Mouse (Mus musculus) neural tube, embryonic 12.5 days (tissue): ENCODE measurements around the gene Orai3. TPM values are rescaled to one million over a fixed set of nuclear protein-coding genes. Genes with fewer than 3 reads are reported as not detected.
A peak's percentile ranks its signal among the peaks of the same experiment; 100 is the strongest.
"Not testable (repeated sequence)": the region's sequence is repeated elsewhere in the genome, so short reads cannot be mapped to it uniquely, and the experiment has no call there.

Source experiments
- ATAC-seq: fragments of 200-750 bp; cut with Nextera tagmentation; 2 replicates; pipeline ENCODE4 v1.8.0; 2017; ENCODE audit warnings: low read depth, mild to moderate bottlenecking, moderate TSS enrichment, moderate library complexity; ENCODE audit not compliant: low FRiP score
- H3K27ac ChIP-seq: fragments of 300-500 bp; sonication (generic); 2 replicates; pipeline ENCODE4 v1.5.1; 2016
- H3K27me3 ChIP-seq: fragments of 300-500 bp; sonication (generic); replicated peaks from 2 replicates; pipeline ENCODE4 v1.6.1; 2016; ENCODE audit warnings: mild to moderate bottlenecking
- H3K36me3 ChIP-seq: fragments of 300-500 bp; sonication (generic); 2 replicates; pipeline ENCODE4 v1.6.1; 2016; ENCODE audit warnings: mild to moderate bottlenecking
- H3K4me1 ChIP-seq: fragments of 300-500 bp; sonication (generic); 2 replicates; pipeline ENCODE4 v1.6.1; 2016
- H3K4me2 ChIP-seq: fragments of 300-500 bp; sonication (generic); replicated peaks from 2 replicates; pipeline ENCODE4 v1.6.1; 2016; ENCODE audit warnings: mild to moderate bottlenecking
- H3K4me3 ChIP-seq: fragments of 300-500 bp; sonication (generic); 2 replicates; pipeline ENCODE4 v1.5.1; 2016
- H3K9ac ChIP-seq: fragments of 300-500 bp; sonication (generic); 2 replicates; pipeline ENCODE4 v1.6.1; 2016; ENCODE audit warnings: mild to moderate bottlenecking
- H3K9me3 ChIP-seq: fragments of 300-500 bp; sonication (generic); 2 replicates; pipeline ENCODE4 v1.6.1; 2016; ENCODE audit warnings: mild to moderate bottlenecking
- WGBS: fragments of 180-500 bp; shearing (Covaris S2); methylation state at CpG from one replicate; pipeline ENCODE4 v1.1.7; 2016; 5-methylcytosine and 5-hydroxymethylcytosine counted together
- polyA plus RNA-seq: library from polyadenylated mRNA; unstranded; fragments of >200 nt; fragmentation: Nextera tagmentation; extraction: Ambion mirVana; gene quantifications from 2 replicates; pipeline ENCODE4 v1.2.1, GENCODE M21; 2016

Orai3 gene
- polyA plus RNA-seq, 1 experiment from 2014 or later: 7.9 TPM

DNA sequence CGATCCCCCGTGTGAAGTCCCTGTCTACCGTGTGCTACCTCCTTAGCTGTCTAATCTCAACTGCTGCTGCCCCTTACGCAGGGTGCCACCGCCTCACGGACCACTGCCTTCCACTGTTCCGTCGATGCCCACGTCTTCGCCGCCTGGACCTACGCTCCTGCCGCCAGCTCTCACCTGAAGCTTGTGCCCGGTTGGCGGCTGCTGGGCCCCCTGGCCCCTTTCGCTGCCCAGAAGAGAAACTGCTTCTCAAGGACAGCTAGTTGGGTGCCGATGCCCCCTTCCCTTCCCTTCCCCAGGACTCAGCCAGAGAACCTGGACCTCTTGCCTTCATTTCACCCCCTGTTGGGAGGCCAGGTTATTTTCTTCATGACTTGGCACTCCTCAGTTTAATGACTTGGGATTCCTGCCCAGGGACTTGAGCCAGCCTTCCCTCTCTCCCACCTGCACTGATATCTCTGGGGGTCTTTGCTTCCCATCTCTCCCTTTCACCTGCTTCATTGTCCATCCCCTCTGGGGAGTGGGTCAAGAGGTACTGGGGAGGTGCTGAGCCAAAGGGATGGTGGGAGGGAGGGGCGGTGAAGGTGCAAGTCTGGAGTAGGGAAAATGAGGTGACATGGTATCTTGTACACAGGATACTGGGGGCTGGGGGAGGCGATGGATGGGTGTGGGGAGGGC, 1.8 kb upstream of the Orai3 start:
- peaks cover 53% of the 10 kb centered on the region for H3K36me3 ChIP-seq

DNA sequence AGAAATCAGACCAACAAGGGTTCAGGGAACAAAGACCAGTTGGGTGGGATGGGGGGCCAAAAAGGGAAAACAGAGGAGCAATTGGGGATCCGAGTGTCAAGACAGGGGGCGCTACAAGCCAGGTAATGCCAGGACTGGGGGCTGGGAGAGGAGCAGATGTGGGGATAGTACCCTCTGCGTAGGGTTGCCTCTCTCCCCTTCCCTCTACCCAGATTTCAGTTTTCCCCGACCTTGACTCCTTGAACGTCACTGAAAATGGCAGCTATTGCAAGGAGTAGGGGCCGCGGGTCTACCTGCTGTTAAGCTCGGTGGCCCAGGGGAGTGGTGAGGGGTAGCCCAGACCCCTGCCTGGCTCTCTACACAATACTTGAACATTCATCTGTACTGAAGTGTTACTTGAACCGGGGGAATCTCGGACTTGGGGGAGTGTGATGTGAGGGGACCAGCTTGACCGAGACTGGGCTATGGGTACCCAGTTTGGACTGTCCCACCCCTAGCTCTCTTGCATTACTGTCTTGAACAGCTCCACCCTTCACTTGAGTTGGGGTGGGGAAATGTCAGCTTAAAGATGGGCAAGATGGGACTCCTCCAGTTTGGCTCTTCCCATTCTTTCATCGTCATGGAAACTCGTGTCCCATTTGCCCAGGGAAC, 1.1 kb upstream of the Orai3 start:
- peak overlapping the region; percentile 73 for H3K4me2 ChIP-seq
- no peak overlapping the region for H3K9ac ChIP-seq
- peaks cover 49% of the 10 kb centered on the region for H3K36me3 ChIP-seq
- no peak overlapping the region for H3K4me3 ChIP-seq
- H3K4me1 ChIP-seq: peaks cover 25% of the 10 kb centered on the region
- WGBS: 46% methylated on average over 13 of the region's 13 CpGs
- no peaks in the 10 kb centered on the region for H3K9me3 ChIP-seq
- no peak overlapping the region for H3K27ac ChIP-seq
- H3K27me3 ChIP-seq: no peaks in the 10 kb centered on the region
- ATAC-seq: peak; percentile 43

More for the DNA sequence above, 1.8 kb upstream of the Orai3 start:
- no peaks in the 10 kb centered on the region for H3K27me3 ChIP-seq
- WGBS: 94% methylated on average over 19 of the region's 19 CpGs
- 0 out of 2 replicates have a peak overlapping the region, but pooled peaks have one; percentile 73 for H3K4me2 ChIP-seq
- H3K4me3 ChIP-seq: no peak overlapping the region
- no peaks in the 10 kb centered on the region for H3K9me3 ChIP-seq
- no peak for ATAC-seq
- H3K4me1 ChIP-seq: peaks cover 25% of the 10 kb centered on the region
- H3K27ac ChIP-seq: no peak overlapping the region
- no peak overlapping the region for H3K9ac ChIP-seq

DNA sequence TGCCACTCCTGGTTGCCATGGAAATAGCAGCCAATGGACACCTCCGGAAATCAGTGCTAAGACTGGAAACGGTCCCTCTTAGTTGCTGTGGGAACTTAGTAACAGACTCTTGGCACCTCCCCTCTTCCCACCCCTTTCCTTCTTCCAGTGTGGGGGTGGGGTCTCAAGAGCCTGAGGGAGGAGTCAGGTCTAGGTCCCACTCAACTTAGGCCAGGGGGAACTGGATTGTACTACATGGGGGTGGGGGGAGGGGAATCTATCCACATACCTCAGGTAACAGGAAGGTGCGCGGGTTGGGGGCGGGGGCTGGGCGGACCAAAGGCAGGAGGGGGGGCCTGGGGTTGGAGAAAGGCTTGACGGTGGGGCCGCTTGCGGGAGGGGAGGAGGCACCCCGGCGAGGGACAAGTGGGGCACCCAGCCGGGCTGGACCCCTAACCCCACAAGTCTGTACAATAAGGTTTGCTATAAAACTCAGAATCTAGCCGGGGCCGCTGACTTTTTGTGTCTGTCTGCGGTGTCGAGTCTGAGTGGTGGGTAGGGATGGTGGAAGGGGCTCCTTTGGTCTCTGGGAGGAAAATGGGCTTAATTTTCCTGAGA, 520 bp upstream of the Orai3 start:
- H3K27me3 ChIP-seq: no peaks in the 10 kb centered on the region
- H3K36me3 ChIP-seq: peaks cover 43% of the 10 kb centered on the region
- WGBS: 2% methylated on average over 16 of the region's 16 CpGs
- H3K9me3 ChIP-seq: no peaks in the 10 kb centered on the region
- peaks cover 25% of the 10 kb centered on the region for H3K4me1 ChIP-seq
- H3K4me3 ChIP-seq: peak overlapping the region; percentile 45
- peak overlapping the region; percentile 67 for H3K9ac ChIP-seq
- peak; percentile 87 for ATAC-seq
- no peak overlapping the region for H3K27ac ChIP-seq
- peak overlapping the region; percentile 73 for H3K4me2 ChIP-seq

DNA sequence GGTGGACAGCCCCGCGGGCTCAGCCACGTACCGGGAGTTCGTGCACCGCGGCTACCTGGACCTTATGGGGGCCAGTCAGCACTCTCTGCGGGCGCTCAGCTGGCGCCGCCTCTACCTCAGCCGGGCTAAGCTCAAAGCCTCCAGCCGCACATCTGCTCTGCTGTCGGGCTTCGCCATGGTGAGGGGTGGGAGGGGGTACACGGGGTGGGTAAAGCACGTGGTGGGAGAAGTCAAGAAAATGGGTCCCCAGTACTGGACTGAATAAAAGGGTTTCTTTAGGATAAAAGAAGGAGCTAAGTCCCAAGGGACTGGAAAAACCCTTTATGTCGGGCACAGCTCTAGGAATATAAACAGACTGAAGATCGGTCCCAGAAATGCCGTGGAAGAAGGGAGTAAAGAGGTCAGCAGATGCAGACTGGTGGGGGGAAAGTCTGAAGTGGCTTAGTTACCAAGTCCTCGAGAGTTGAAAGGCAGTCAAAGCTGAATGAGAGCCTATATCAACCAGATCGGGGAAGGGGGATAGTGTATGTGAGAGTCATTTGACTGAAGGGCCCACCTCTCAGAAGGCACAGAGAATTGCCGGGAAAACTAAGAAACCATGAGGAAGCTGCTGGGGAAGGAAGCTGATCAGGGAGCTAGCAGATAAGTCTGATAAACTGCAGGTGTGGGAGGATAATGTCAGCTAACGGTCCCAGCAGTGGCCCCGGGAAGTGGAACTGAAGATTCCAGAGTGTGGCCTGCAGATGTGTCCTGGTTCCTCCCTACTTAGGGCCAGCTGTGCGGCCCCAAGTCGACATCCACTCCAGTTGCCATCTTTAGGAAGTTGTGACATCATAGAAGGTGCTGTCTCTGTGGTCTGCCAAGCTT, 657 bp downstream of the Orai3 start:
- no peaks in the 10 kb centered on the region for H3K27me3 ChIP-seq
- peaks cover 25% of the 10 kb centered on the region for H3K4me1 ChIP-seq
- peak overlapping the region; percentile 45 for H3K4me3 ChIP-seq
- ATAC-seq: peak; percentile 27
- H3K9ac ChIP-seq: peak overlapping the region; percentile 67
- no peaks in the 10 kb centered on the region for H3K9me3 ChIP-seq
- WGBS: 6% methylated on average over 27 of the region's 27 CpGs
- peak overlapping the region; percentile 73 for H3K4me2 ChIP-seq
- H3K27ac ChIP-seq: no peak overlapping the region
- H3K36me3 ChIP-seq: peaks cover 31% of the 10 kb centered on the region

DNA sequence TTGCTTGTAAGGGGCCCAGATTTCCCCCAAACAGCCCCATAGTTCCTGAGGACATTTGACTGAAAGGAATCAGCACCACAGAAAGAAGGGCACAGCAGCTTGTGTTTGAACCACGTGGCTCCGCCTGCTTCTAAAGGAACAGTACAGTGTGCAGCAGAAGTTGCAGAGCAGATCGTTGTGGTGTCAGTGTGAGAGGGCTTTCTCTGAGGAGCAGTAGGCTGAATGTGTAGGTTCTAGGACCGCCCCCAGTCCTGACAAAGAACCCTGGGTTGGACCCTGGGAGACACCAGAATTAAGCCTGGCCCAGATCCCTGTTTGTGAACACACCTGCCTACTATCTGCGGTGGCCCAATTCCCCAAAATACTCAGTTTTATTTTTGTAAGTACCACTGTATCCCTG, 1.6 kb downstream of the Orai3 start:
- H3K27ac ChIP-seq: no peak overlapping the region
- H3K27me3 ChIP-seq: no peaks in the 10 kb centered on the region
- no peak overlapping the region for H3K4me3 ChIP-seq
- H3K4me2 ChIP-seq: 0 out of 2 replicates have a peak overlapping the region, but pooled peaks have one; percentile 73
- peaks cover 22% of the 10 kb centered on the region for H3K36me3 ChIP-seq
- no peaks in the 10 kb centered on the region for H3K9me3 ChIP-seq
- H3K4me1 ChIP-seq: peaks cover 25% of the 10 kb centered on the region
- no peak overlapping the region for H3K9ac ChIP-seq
- no peak for ATAC-seq
- WGBS: 70% methylated on average over 5 of the region's 5 CpGs

DNA sequence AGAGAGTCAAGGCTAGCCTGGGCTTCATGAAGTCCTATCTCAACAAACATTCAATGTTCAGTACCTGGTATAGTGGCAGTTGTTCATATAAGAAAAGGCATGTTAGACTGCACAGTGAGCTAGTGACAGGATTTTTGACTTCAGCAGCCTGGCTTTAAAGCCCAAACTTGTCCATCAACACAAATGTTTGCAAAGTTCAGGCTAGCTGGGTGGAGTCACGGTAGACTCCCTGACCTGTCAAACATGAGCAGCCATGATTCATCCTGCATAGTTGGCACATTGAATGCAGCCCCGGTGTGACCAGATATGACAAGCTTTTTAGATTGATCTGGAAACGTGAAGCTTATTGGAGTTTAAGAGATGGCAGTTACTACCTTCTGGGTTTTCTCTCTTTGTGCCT, 2.5 kb downstream of the Orai3 start:
- Histone ChIP-seq H3K9ac (no peak overlapping the region), H3K4me1 (peaks cover 25% of the 10 kb centered on the region), H3K27me3 (no peaks in the 10 kb centered on the region), H3K27ac (no peak overlapping the region), H3K36me3 (peaks cover 16% of the 10 kb centered on the region), H3K9me3 (no peaks in the 10 kb centered on the region), H3K4me3 (no peak overlapping the region), H3K4me2 (no peak overlapping the region)
- WGBS: 79% methylated on average over 3 of the region's 3 CpGs
- no peak for ATAC-seq

DNA sequence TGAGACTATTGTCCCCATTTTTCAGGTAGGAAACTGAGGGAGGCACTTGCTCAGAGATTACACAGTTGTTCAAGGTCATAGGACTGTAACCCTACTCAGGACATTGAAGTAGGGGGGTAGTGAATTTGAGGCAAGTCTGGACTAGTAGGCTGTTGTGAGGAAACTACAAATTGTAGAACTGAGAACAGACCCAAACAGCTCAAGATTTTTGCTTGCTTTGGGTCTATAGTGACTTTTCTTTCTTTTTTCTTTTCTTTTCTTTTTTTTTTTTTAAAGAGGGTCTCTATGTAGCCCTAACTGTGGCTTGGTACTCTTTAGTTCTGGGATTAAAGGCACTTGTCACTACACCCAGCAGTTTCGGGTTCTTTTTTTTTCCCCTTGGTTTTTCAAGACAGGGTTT, 2.9 kb downstream of the Orai3 start:
- peaks cover 11% of the 10 kb centered on the region for H3K36me3 ChIP-seq
- no peak for ATAC-seq
- no peak overlapping the region for H3K9ac ChIP-seq
- H3K4me1 ChIP-seq: peaks cover 25% of the 10 kb centered on the region
- no peaks in the 10 kb centered on the region for H3K9me3 ChIP-seq
- no peak overlapping the region for H3K4me3 ChIP-seq
- WGBS: 88% methylated on average over 1 of the region's 1 CpGs
- no peak overlapping the region for H3K27ac ChIP-seq
- H3K4me2 ChIP-seq: no peak overlapping the region
- no peaks in the 10 kb centered on the region for H3K27me3 ChIP-seq

DNA sequence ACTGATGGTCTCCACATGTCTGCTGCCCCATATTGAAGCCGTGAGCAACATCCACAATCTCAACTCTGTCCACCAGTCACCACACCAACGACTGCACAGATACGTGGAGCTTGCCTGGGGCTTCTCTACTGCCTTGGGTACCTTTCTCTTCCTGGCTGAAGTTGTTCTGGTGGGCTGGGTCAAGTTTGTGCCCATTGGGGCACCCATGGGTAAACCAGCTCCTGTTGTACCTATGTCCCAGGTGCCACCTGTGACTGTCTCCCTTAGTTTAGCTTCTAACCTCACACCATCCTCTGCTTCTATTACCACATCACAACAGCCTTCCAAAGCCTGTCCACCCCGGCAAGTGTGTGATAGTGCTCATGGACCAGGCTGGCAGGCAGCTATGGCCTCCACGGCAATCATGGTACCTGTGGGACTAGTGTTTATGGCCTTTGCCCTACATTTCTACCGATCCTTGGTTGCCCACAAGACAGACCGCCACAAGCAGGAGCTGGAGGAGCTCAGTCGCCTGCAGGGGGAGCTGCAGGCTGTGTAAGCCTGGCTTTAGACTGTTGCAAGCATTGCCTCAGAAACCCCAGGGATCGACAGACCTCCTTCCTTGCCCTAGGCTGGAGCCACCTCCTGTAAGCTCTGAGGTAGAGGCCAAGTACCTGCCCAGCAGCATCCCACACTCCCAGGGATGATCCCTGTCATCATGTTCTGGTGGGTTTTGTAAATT, 4.2 kb downstream of the Orai3 start:
- H3K4me2 ChIP-seq: no peak overlapping the region
- H3K9ac ChIP-seq: no peak overlapping the region
- no peaks in the 10 kb centered on the region for H3K9me3 ChIP-seq
- no peak overlapping the region for H3K27ac ChIP-seq
- no peaks in the 10 kb centered on the region for H3K27me3 ChIP-seq
- H3K4me1 ChIP-seq: peaks cover 29% of the 10 kb centered on the region
- 41% methylated on average over 9 of the region's 9 CpGs for WGBS
- no peak for ATAC-seq
- no peak overlapping the region for H3K4me3 ChIP-seq
- no peaks in the 10 kb centered on the region for H3K36me3 ChIP-seq

DNA sequence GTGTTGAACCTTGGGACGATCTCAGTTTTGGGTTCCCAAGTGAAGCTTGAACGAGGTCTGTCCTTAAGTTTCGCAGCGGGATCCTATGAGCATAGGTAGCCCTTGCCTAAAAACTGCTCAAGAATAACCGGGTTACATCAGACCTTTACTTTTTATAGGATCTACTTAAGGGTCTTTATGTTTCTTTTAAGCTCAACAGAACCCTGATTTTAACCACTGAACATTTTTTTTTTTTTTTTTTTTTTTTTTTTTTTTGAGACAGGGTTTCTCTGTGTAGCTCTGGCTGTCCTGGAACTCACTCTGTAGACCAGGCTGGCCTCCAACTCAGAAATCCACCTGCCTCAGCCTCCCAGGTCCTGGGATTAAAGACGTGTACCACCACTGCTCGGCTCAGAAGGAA, 6.2 kb downstream of the Orai3 start:
- peak overlapping the region; percentile 92 for H3K4me3 ChIP-seq
- H3K4me1 ChIP-seq: peaks cover 11% of the 10 kb centered on the region
- H3K9me3 ChIP-seq, H3K27me3 ChIP-seq, ATAC-seq: not testable (repeated sequence)
- WGBS: 80% methylated on average over 7 of the region's 7 CpGs
- peak overlapping the region; percentile 88 for H3K4me2 ChIP-seq
- H3K36me3 ChIP-seq: peaks cover 18% of the 10 kb centered on the region
- H3K9ac ChIP-seq: peak overlapping the region; percentile 92; the same call in 1 of the 2 replicates
- peak overlapping the region; percentile 78; the same call in 1 of the 2 replicates for H3K27ac ChIP-seq

DNA sequence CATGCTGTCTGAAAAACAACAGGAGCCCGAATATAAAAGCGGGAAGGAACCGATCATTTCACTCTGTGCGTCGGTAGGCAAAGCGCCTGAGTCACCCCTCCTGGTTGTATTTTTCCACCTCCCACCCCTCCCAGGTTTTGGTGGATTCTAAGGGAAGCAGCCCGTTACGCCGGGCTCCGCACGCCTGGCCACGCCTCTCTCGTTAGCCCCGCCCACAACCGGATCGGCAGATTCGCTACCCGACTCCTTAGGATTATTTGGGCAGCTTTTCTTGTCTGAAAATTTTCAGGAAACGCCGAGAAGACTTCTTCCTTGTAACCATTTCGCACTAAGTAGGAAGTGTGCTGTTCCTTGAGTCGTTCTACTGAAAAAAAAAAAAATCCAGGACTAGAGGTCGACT, 6.8 kb downstream of the Orai3 start, which contains the start of gene Setd1a:
Setd1a (plus strand) TSS at position 245 of the 400 bp plus-strand sequence.
- peak; percentile 77 for ATAC-seq
- H3K4me2 ChIP-seq: peak within 1 kb of the TSS; percentile 88
- H3K9me3 ChIP-seq: no peaks in the 10 kb centered on the region
- H3K9ac ChIP-seq: peak within 1 kb of the TSS; percentile 92
- H3K36me3 ChIP-seq: peaks cover 24% of the 10 kb centered on the region
- H3K27ac ChIP-seq: peak within 1 kb of the TSS; percentile 78
- under 1% methylated on average over 23 of the region's 23 CpGs for WGBS
- peaks cover 11% of the 10 kb centered on the region for H3K4me1 ChIP-seq
- H3K4me3 ChIP-seq: peak within 1 kb of the TSS; percentile 92
- no peaks in the 10 kb centered on the region for H3K27me3 ChIP-seq

DNA sequence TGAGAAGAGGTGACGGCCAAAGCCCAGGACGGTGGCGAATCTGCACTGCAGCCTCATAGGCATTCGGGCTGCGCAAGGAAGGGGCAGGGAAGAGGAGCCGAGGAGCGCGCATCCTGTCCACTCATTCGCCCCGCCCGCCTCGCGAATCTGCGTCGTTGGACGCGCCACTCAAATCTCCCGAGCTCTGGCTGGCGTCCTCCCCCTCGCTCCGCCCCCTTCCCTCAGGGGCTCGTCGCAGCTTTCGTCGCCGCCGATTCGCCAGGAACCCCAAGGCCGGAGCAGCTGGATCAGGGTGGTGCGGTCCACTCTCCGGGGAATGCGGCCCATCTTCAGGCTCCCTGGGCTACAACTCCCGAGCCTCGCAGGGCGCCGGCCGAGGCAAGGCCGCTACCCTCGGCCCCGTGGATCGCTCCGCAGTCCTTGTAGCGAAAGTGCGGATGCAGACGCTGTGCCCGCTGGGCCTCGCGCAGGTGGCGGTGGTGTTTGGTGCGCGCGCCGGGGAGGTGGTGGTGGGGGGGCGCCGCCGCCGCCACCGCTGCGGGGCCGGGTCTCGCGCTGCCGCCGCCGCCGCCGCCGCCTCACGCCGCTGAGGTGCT, 7.4 kb downstream of the Orai3 start:
- H3K27me3 ChIP-seq: no peaks in the 10 kb centered on the region
- no peaks in the 10 kb centered on the region for H3K9me3 ChIP-seq
- under 1% methylated on average over 69 of the region's 70 CpGs for WGBS
- peaks cover 29% of the 10 kb centered on the region for H3K36me3 ChIP-seq
- peak overlapping the region; percentile 78 for H3K27ac ChIP-seq
- H3K4me3 ChIP-seq: peak overlapping the region; percentile 92
- peak overlapping the region; percentile 92 for H3K9ac ChIP-seq
- H3K4me2 ChIP-seq: peak overlapping the region; percentile 88
- H3K4me1 ChIP-seq: peaks cover 11% of the 10 kb centered on the region
- peak; percentile 94 for ATAC-seq
